Mouse (Mus musculus) 3134 (cell line): ENCODE measurements around the gene Epb42.

Source experiments
- DNase-seq: peaks from one replicate; pipeline ENCODE4 v3.0.0-alpha.2; 2011; ENCODE audit warnings: low spot score; ENCODE audit not compliant: insufficient read length; ENCODE audit errors: extremely low read depth

Epb42 gene

DNA sequence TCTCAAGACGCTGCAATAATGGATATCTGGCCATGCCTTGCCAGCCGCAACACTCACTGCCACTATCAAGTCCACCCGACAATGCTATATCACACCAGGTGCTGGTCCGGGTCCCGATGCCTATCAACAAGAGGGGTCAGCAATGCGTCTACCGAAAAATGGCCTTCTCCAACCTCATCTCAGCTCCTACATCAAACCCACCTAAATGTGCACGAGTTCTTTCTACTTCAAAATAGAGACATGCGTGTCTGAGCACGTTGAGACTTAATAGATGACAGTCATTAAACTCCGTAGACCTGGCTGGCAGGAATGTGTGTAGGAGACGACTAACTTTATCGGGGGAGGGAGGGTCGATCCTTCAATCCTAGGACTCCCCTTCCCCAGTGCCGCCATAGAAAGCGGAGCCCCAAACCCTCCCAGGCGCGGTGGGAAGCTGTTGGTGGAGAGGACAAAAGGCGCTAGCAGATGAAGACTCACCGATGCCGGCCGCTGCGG lies 66.8 kb downstream of the Epb42 start:
- no peak for DNase-seq
